Mouse (Mus musculus) myocyte (in vitro differentiated cells): ENCODE results near the gene Tor4a.

Experiments
- CEBPB ChIP-seq: IDR thresholded peaks from 2 replicates; pipeline ENCODE4 v1.6.1; 2011; ENCODE audit warnings: mild to moderate bottlenecking, moderate library complexity; ENCODE audit not compliant: poor library complexity, insufficient read depth, severe bottlenecking
- MAX ChIP-seq: IDR thresholded peaks from one replicate; pipeline ENCODE4 v1.6.1; 2011; ENCODE audit warnings: low read depth, mild to moderate bottlenecking, control low read depth
- POLR2A ChIP-seq: IDR thresholded peaks from one replicate; pipeline ENCODE4 v1.6.1; 2011; ENCODE audit warnings: low read depth, mild to moderate bottlenecking, control low read depth, moderate library complexity; ENCODE audit not compliant: insufficient read length
- TCF12 ChIP-seq: IDR thresholded peaks from one replicate; pipeline ENCODE4 v1.6.1; 2011; ENCODE audit warnings: mild to moderate bottlenecking, control low read depth; ENCODE audit not compliant: poor library complexity, insufficient read depth, severe bottlenecking

DNA sequence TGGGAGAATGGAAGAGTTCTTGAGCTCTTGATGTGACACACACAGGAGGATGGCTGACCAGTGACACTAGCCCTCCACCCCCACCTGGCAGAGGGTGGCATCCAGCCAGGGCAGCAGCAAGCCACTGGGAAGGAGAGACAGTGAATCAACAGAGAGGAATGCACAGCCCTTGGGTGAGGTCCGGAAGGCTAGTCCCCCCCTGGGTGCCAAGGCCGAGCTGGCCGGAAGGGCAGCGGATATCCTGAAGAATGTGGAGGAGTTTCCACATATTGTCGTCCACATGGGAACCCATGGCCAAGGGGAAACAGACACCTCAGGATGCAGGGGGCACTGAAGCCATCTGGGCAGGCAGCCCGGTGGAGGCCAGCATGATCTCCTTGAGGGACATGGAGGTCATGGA lies 51.3 kb downstream of the Tor4a start:
- TF ChIP-seq MAX (no peak), POLR2A (no peak), TCF12 (no peak), CEBPB (no peak)
